Mouse (Mus musculus) neural tube, embryonic 15.5 days (tissue): ENCODE results near the gene Mapk8. TPM values are rescaled to one million over a fixed set of nuclear protein-coding genes. Genes with fewer than 3 reads are reported as not detected.

ENCODE experiments used
- ATAC-seq: fragments of 200-750 bp; cut with Nextera tagmentation; 2 replicates; pipeline ENCODE4 v1.8.0; 2017; ENCODE audit warnings: mild to moderate bottlenecking, moderate TSS enrichment, moderate library complexity; ENCODE audit not compliant: low FRiP score
- H3K27ac ChIP-seq: fragments of 300-500 bp; sonication (generic); replicated peaks from 2 replicates; pipeline ENCODE4 v1.5.1; 2015; ENCODE audit warnings: mild to moderate bottlenecking, inconsistent platforms
- H3K27me3 ChIP-seq: fragments of 300-500 bp; sonication (generic); replicated peaks from 2 replicates; pipeline ENCODE4 v1.6.1; 2015; ENCODE audit warnings: inconsistent platforms
- H3K36me3 ChIP-seq: fragments of 300-500 bp; sonication (generic); 2 replicates; pipeline ENCODE4 v1.6.1; 2015; ENCODE audit warnings: inconsistent platforms
- H3K4me1 ChIP-seq: fragments of 300-500 bp; sonication (generic); 2 replicates; pipeline ENCODE4 v1.6.1; 2015; ENCODE audit warnings: inconsistent platforms
- H3K4me2 ChIP-seq: fragments of 300-500 bp; sonication (generic); 2 replicates; pipeline ENCODE4 v1.6.1; 2015; ENCODE audit warnings: inconsistent platforms, mild to moderate bottlenecking, moderate library complexity
- H3K4me3 ChIP-seq: fragments of 300-500 bp; sonication (generic); replicated peaks from 2 replicates; pipeline ENCODE4 v1.5.1; 2015; ENCODE audit warnings: mild to moderate bottlenecking, inconsistent platforms
- H3K9ac ChIP-seq: fragments of 300-500 bp; sonication (generic); replicated peaks from 2 replicates; pipeline ENCODE4 v1.6.1; 2015; ENCODE audit warnings: mild to moderate bottlenecking, inconsistent platforms
- H3K9me3 ChIP-seq: fragments of 300-500 bp; sonication (generic); replicated peaks from 2 replicates; pipeline ENCODE4 v1.6.1; 2016; ENCODE audit warnings: inconsistent platforms
- WGBS: fragments of 180-500 bp; shearing (Covaris S2); methylation state at CpG from one replicate; pipeline ENCODE4 v1.1.7; 2015; ENCODE audit warnings: mixed read lengths; 5-methylcytosine and 5-hydroxymethylcytosine counted together
- polyA plus RNA-seq: library from polyadenylated mRNA; unstranded; fragments of >200 nt; fragmentation: Nextera tagmentation; extraction: Ambion mirVana; gene quantifications from 2 replicates; pipeline ENCODE4 v1.2.1, GENCODE M21; 2015

Gene Mapk8
- polyA plus RNA-seq, 1 experiment from 2014 or later, result 32.8 TPM

- no peak overlapping the region for H3K4me3 ChIP-seq
- 79% methylated on average over 5 of the region's 5 CpGs for WGBS
- no peaks in the 10 kb centered on the region for H3K27me3 ChIP-seq
- ATAC-seq, result no peak
- H3K9me3 ChIP-seq, result no peaks in the 10 kb centered on the region
- H3K9ac ChIP-seq, result no peak overlapping the region
- H3K27ac ChIP-seq, result no peak overlapping the region
- H3K36me3 ChIP-seq, result no peaks in the 10 kb centered on the region
- H3K4me2 ChIP-seq, result no peak overlapping the region
- no peaks in the 10 kb centered on the region; the same call in 1 of the 2 replicates for H3K4me1 ChIP-seq
Measured at GRCm38 (mm10) chr14:33338684-33339083, 108.3 kb downstream of the Mapk8 start.

- H3K4me1 ChIP-seq, result no peaks in the 10 kb centered on the region; the same call in 1 of the 2 replicates
- no peak overlapping the region for H3K4me2 ChIP-seq
- ATAC-seq, result no peak
- no peaks in the 10 kb centered on the region for H3K36me3 ChIP-seq
- H3K27me3 ChIP-seq, result no peaks in the 10 kb centered on the region
- no peak overlapping the region for H3K9ac ChIP-seq
- no peak overlapping the region for H3K4me3 ChIP-seq
- no peaks in the 10 kb centered on the region for H3K9me3 ChIP-seq
- H3K27ac ChIP-seq, result no peak overlapping the region
- 79% methylated on average over 6 of the region's 6 CpGs for WGBS
Measured at GRCm38 (mm10) chr14:33335733-33336132, 111.2 kb downstream of the Mapk8 start.

DNA sequence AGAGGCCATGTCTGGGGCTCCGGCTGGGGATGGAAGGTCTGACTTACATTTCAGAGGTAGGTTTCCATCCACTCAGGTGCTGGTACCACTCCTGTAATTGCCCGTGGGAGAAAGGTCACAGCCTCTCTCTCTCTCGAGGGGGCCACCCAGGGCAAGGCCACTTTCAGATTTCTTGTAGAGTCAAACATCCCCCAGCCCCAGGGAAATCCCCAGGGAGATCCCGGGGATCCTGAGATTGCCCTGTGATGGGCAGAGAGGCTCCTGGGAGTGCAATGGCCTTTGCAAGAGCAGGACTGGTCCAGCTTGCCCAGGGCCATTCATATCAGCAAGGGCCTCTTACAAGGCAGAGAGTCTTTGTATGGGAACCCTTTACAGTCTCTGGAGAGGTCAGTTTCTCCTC lies 112.6 kb downstream of the Mapk8 start:
- Histone ChIP-seq H3K27ac (no peak overlapping the region), H3K9ac (no peak overlapping the region), H3K4me2 (no peak overlapping the region), H3K4me1 (no peaks in the 10 kb centered on the region; the same call in 1 of the 2 replicates), H3K27me3 (no peaks in the 10 kb centered on the region), H3K9me3 (no peaks in the 10 kb centered on the region), H3K36me3 (no peaks in the 10 kb centered on the region), H3K4me3 (no peak overlapping the region)
- ATAC-seq, result no peak
- 83% methylated on average over 4 of the region's 4 CpGs for WGBS

GRCm38 (mm10) chr14:33333833-33334232 lies 113.1 kb downstream of the Mapk8 start:
- Histone ChIP-seq H3K4me1 (no peaks in the 10 kb centered on the region; the same call in 1 of the 2 replicates), H3K27me3 (no peaks in the 10 kb centered on the region), H3K4me2 (no peak overlapping the region), H3K9me3 (no peaks in the 10 kb centered on the region), H3K36me3 (no peaks in the 10 kb centered on the region), H3K9ac (no peak overlapping the region), H3K4me3 (no peak overlapping the region), H3K27ac (no peak overlapping the region)
- ATAC-seq, result no peak
- WGBS, result 87% methylated on average over 4 of the region's 4 CpGs

DNA sequence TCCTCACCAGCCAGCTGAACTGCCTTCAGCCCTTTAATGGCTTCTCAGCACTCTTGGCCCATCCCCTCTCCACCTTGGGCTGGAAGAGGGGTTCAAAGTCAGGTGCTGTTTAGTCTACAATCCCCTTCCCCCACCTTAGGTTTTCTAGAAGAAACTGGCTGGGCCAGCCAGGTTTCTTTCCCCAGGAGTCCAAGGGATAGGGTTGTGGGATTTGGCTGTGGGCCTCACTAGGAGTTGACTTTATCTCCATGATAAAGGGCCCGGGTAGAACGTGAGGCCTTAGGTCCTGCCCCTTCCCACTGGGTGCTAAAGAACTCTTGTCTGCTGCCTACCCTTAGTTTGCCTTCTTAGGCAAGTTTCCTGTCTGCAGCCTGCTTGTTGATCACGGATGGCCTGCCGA lies 115.3 kb downstream of the Mapk8 start:
- Histone ChIP-seq H3K9me3 (no peaks in the 10 kb centered on the region), H3K4me2 (no peak overlapping the region), H3K4me3 (no peak overlapping the region), H3K9ac (no peak overlapping the region), H3K36me3 (no peaks in the 10 kb centered on the region), H3K27ac (no peak overlapping the region), H3K27me3 (peaks cover 4% of the 10 kb centered on the region; the same call in 1 of the 2 replicates), H3K4me1 (peaks cover 7% of the 10 kb centered on the region)
- ATAC-seq, result no peak
- 51% methylated on average over 4 of the region's 4 CpGs for WGBS

GRCm38 (mm10) chr14:33330986-33331385 lies 116.0 kb downstream of the Mapk8 start:
- no peaks in the 10 kb centered on the region for H3K9me3 ChIP-seq
- H3K4me2 ChIP-seq, result no peak overlapping the region
- H3K4me1 ChIP-seq, result peaks cover 7% of the 10 kb centered on the region
- H3K36me3 ChIP-seq, result no peaks in the 10 kb centered on the region
- no peak for ATAC-seq
- H3K27me3 ChIP-seq, result peaks cover 7% of the 10 kb centered on the region; the same call in 1 of the 2 replicates
- no peak overlapping the region for H3K4me3 ChIP-seq
- no peak overlapping the region for H3K9ac ChIP-seq
- no peak overlapping the region for H3K27ac ChIP-seq
- 68% methylated on average over 4 of the region's 4 CpGs for WGBS

DNA sequence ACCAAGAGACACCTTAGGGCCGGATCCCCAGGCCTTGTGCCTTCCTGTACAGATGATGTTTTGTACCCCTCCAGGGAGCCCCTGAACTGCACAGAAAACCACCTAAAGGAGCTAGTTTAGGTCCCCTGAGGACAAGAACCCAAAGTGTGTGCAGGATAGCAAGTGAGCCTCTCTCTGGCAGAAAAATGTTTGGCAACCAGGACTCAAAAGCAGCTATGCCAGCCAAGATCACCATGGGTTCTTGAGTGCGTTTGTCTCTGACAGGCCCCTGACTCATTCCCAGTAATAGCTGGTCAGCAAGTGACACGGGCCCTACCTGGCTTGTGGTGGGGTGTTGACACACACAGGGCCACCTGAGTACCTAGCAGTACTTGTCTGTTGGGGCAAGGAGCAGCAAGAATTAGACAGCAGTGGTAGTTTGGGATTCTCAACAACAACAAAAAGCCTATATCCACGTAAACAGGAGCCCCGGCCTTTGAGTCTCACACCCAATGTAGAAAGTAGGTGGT lies 117.6 kb downstream of the Mapk8 start:
- H3K27ac ChIP-seq, result no peak overlapping the region
- peaks cover 7% of the 10 kb centered on the region; the same call in 1 of the 2 replicates for H3K4me1 ChIP-seq
- no peaks in the 10 kb centered on the region for H3K36me3 ChIP-seq
- no peaks in the 10 kb centered on the region for H3K9me3 ChIP-seq
- ATAC-seq, result no peak
- peaks cover 7% of the 10 kb centered on the region; the same call in 1 of the 2 replicates for H3K27me3 ChIP-seq
- no peak overlapping the region for H3K9ac ChIP-seq
- WGBS, result 91% methylated on average over 5 of the region's 5 CpGs
- H3K4me3 ChIP-seq, result no peak overlapping the region
- H3K4me2 ChIP-seq, result no peak overlapping the region

DNA sequence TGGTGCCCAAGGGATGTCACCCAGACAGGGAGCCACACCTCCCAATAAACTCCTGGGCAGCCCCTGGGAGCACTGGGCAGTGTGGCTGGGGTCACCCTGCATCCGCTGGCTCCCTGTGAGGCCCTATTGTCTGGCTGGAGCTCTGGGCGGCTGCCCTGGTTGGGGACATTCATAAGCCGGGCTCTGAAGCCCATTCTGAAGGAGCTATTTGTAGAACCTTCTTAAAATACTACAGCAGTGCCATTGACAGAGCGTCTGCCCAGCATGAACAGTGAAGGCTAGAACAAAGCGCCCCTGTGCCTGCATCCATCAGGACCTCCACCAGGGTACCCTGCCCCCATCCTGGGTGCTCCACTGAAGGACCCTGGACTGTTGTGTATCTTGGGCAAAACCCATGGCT lies 118.6 kb downstream of the Mapk8 start:
- peaks cover 7% of the 10 kb centered on the region; the same call in 1 of the 2 replicates for H3K4me1 ChIP-seq
- no peak overlapping the region for H3K27ac ChIP-seq
- peaks cover 13% of the 10 kb centered on the region; the same call in 1 of the 2 replicates for H3K27me3 ChIP-seq
- H3K4me2 ChIP-seq, result no peak overlapping the region
- ATAC-seq, result no peak
- H3K9ac ChIP-seq, result no peak overlapping the region
- no peak overlapping the region for H3K4me3 ChIP-seq
- 34% methylated on average over 5 of the region's 5 CpGs for WGBS
- H3K36me3 ChIP-seq, result no peaks in the 10 kb centered on the region
- no peaks in the 10 kb centered on the region for H3K9me3 ChIP-seq

Other genes starting within 250 kb of the Mapk8 start
- 3.3 and 3.9 TPM in 2 replicates for gene Arhgap22, start 233.1 kb downstream of the Mapk8 start, polyA plus RNA-seq
- gene Frmpd2, start 24.5 kb upstream of the Mapk8 start, polyA plus RNA-seq, result 0.24 TPM in 1 of 2 replicates, not detected in the other
- gene Ptpn20, start 142.0 kb upstream of the Mapk8 start, polyA plus RNA-seq, result 0.32 and 0.34 TPM in 2 replicates